Mouse (Mus musculus) ES-E14 (cell line): ENCODE measurements around the gene Pecr.

Experiments used
- CHD2 ChIP-seq: IDR thresholded peaks from 2 replicates; pipeline ENCODE4 v1.6.1; 2014; ENCODE audit warnings: mild to moderate bottlenecking, low read depth, low read length, inconsistent platforms
- HCFC1 ChIP-seq: IDR thresholded peaks from 2 replicates; pipeline ENCODE4 v1.6.1; 2012; ENCODE audit warnings: low read length, inconsistent platforms, borderline replicate concordance; ENCODE audit not compliant: insufficient read depth
- MAFK ChIP-seq: IDR thresholded peaks from 2 replicates; pipeline ENCODE4 v1.6.1; 2014; ENCODE audit warnings: mild to moderate bottlenecking, low read depth, low read length, inconsistent platforms; ENCODE audit not compliant: insufficient read depth

GRCm38 (mm10) chr1:72228974-72229373, 55.1 kb downstream of the Pecr start:
- TF ChIP-seq HCFC1 (no peak), MAFK (no peak), CHD2 (0 out of 2 replicates have a peak, but pooled peaks have one; percentile 33)
